Mouse (Mus musculus) hindbrain, embryonic 16.5 days (tissue): ENCODE results near the gene Il18. TPM values are rescaled to one million over a fixed set of nuclear protein-coding genes. Genes with fewer than 3 reads are reported as not detected.
A peak's percentile ranks its signal among the peaks of the same experiment; 100 is the strongest.

Source experiments
- ATAC-seq: fragments of 200-750 bp; cut with Nextera tagmentation; 2 replicates; pipeline ENCODE4 v1.8.0; 2017; ENCODE audit warnings: moderate TSS enrichment, moderate library complexity
- H3K27ac ChIP-seq: fragments of 300-500 bp; sonication (generic); 2 replicates; pipeline ENCODE4 v1.5.1; 2014; ENCODE audit warnings: low read depth, mild to moderate bottlenecking, control low read depth, low read length, moderate library complexity
- H3K27me3 ChIP-seq: fragments of 300-500 bp; sonication (generic); replicated peaks from 2 replicates; pipeline ENCODE4 v1.6.1; 2014; ENCODE audit warnings: low read length; ENCODE audit not compliant: control insufficient read depth, insufficient read depth
- H3K36me3 ChIP-seq: fragments of 300-500 bp; sonication (generic); 2 replicates; pipeline ENCODE4 v1.6.1; 2014; ENCODE audit warnings: mild to moderate bottlenecking, low read length, moderate library complexity, mixed read lengths; ENCODE audit not compliant: control insufficient read depth, insufficient read depth
- H3K4me1 ChIP-seq: fragments of 300-500 bp; sonication (generic); 2 replicates; pipeline ENCODE4 v1.6.1; 2014; ENCODE audit warnings: low read depth, low read length; ENCODE audit not compliant: control insufficient read depth, insufficient read depth
- H3K4me2 ChIP-seq: fragments of 300-500 bp; sonication (generic); 2 replicates; pipeline ENCODE4 v1.6.1; 2014; ENCODE audit warnings: mild to moderate bottlenecking, low read length, control low read depth, moderate library complexity
- H3K4me3 ChIP-seq: fragments of 300-500 bp; sonication (generic); 2 replicates; pipeline ENCODE4 v1.5.1; 2014; ENCODE audit warnings: mild to moderate bottlenecking, low read length, control low read depth, moderate library complexity
- H3K9ac ChIP-seq: fragments of 300-500 bp; sonication (generic); 2 replicates; pipeline ENCODE4 v1.6.1; 2014; ENCODE audit warnings: low read depth, mild to moderate bottlenecking, control low read depth, low read length, moderate library complexity
- H3K9me3 ChIP-seq: fragments of 300-500 bp; sonication (generic); 2 replicates; pipeline ENCODE4 v1.6.1; 2014; ENCODE audit warnings: mild to moderate bottlenecking, low read length, moderate library complexity; ENCODE audit not compliant: control insufficient read depth
- WGBS: fragments of 180-500 bp; shearing (Covaris S2); extraction: QIAGEN DNeasy Blood & Tissue Kit; methylation state at CpG from one replicate; pipeline ENCODE4 v1.1.7; 2014; 5-methylcytosine and 5-hydroxymethylcytosine counted together
- polyA plus RNA-seq: library from polyadenylated mRNA; unstranded; fragments of >200 nt; fragmentation: Nextera tagmentation; extraction: Ambion mirVana; gene quantifications from 2 replicates; pipeline ENCODE4 v1.2.1, GENCODE M21; 2015

Il18 gene
- polyA plus RNA-seq, 1 experiment from 2014 or later = 21.9 TPM

DNA sequence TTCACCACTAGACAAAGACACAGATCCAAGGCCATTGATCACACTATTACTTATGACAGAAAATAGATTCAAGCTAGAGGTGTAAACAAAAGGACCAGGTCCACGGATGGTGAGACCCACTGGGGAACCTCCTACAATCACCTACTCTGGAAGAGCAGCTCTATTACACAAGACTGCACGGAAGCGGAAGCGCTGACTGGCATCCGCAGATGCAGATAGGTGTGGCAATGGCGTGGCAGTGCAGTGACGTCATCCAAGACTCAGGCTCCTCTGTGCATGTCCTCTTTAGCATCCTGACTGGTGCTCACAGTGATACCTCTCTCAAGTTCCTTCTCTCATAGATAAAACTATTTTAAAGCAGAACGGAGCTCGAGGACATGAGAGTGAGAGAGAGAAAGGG, 38.3 kb downstream of the Il18 start:
- ATAC-seq = no peak
- Histone ChIP-seq H3K27me3 (no peaks in the 10 kb centered on the region), H3K36me3 (peaks cover 16% of the 10 kb centered on the region), H3K4me3 (no peak overlapping the region), H3K27ac (no peak overlapping the region), H3K9me3 (no peaks in the 10 kb centered on the region), H3K4me2 (no peak overlapping the region), H3K4me1 (no peaks in the 10 kb centered on the region), H3K9ac (no peak overlapping the region)
- WGBS = 88% methylated on average over 9 of the region's 9 CpGs

DNA sequence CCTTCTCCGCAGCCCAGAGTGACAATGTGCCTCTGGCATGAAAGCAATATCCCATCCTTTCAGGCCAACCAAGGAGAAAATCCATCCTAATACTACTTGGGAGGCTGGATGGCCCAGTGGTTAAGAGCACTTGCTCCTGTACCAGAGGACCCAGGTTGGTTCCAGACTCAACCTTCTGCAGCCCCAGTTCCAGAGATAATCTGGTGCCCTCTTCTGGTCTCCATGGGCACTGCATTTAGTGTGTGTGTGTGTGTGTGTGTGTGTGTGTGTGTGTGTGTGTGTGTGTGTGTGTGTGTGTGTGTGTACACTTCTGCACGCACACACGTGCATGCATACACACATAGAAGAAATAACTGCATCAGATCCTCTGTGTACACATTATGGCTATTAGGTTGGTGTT, 38.9 kb downstream of the Il18 start:
- 91% methylated on average over 3 of the region's 3 CpGs for WGBS
- H3K4me3 ChIP-seq = no peak overlapping the region
- no peak overlapping the region for H3K4me2 ChIP-seq
- H3K27me3 ChIP-seq = no peaks in the 10 kb centered on the region
- no peak for ATAC-seq
- H3K27ac ChIP-seq = no peak overlapping the region
- H3K36me3 ChIP-seq = peaks cover 21% of the 10 kb centered on the region
- no peak overlapping the region for H3K9ac ChIP-seq
- H3K4me1 ChIP-seq = no peaks in the 10 kb centered on the region
- no peaks in the 10 kb centered on the region for H3K9me3 ChIP-seq

DNA sequence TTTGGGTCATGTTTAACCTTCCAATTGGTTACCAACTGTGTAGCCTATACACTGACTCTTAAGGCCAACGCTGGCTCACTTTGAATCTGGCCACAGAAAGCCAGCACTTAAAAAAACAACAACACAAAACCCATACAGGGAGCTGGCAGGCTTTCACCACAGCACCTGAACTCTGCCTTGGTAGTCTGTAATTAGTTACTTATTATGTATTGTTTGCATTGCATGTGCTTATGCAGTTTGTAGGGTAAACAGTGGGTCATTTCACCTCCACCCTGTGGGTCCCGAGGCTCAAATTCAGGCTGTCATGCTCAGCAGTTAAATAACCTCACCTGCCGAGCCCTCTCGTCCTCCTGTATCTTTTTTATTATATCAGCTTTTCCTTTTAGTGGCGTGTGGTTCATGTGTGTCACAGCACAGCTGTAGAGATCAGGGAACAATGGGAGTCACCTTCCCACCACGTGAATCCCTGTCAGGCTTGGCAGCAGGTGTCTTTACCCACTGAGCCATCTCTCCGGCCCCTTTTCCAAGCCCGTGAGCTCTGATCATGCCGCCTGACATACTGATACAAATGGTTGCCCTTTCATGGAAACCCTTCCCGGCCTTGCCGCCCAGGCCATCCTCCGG, 40.3 kb downstream of the Il18 start:
- H3K4me2 ChIP-seq = no peak overlapping the region

DNA sequence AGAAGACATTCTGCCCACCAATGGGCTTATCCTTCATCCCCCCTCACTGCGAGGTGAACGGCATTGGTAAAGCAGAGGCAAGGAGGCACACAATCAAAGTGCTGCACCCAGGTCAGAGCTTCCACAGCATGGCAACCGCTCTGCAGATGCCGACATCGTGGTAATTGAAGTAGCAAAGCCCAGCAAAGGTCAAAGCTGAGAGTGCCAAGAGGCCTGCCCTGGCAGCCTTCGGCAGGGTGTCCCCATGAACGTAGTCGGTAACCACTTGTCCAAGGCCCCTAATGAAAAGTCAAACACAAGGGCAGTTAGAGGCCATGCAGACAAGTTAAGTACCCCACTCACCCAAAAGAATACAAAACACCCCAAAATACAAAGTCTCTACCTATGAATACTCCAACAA, 42.3 kb downstream of the Il18 start:
- WGBS = 96% methylated on average over 8 of the region's 8 CpGs
- H3K4me1 ChIP-seq = peaks cover 6% of the 10 kb centered on the region
- H3K4me3 ChIP-seq = no peak overlapping the region
- H3K27ac ChIP-seq = no peak overlapping the region
- no peak overlapping the region for H3K4me2 ChIP-seq
- H3K9ac ChIP-seq = no peak overlapping the region
- ATAC-seq = no peak
- H3K9me3 ChIP-seq = no peaks in the 10 kb centered on the region
- H3K36me3 ChIP-seq = peaks cover 27% of the 10 kb centered on the region
- H3K27me3 ChIP-seq = no peaks in the 10 kb centered on the region

More for the DNA sequence above, 40.3 kb downstream of the Il18 start:
- Histone ChIP-seq H3K9ac (no peak overlapping the region), H3K4me3 (no peak overlapping the region), H3K9me3 (no peaks in the 10 kb centered on the region), H3K36me3 (peaks cover 27% of the 10 kb centered on the region), H3K4me1 (no peaks in the 10 kb centered on the region), H3K27me3 (no peaks in the 10 kb centered on the region), H3K27ac (no peak overlapping the region)
- 73% methylated on average over 12 of the region's 12 CpGs for WGBS
- no peak for ATAC-seq

- no peak overlapping the region for H3K9ac ChIP-seq
- H3K36me3 ChIP-seq = peaks cover 28% of the 10 kb centered on the region
- no peak overlapping the region for H3K4me2 ChIP-seq
- WGBS = 88% methylated on average over 6 of the region's 6 CpGs
- ATAC-seq = no peak
- H3K9me3 ChIP-seq = no peaks in the 10 kb centered on the region
- H3K4me3 ChIP-seq = no peak overlapping the region
- no peak overlapping the region for H3K27ac ChIP-seq
- peaks cover 27% of the 10 kb centered on the region for H3K4me1 ChIP-seq
- no peaks in the 10 kb centered on the region for H3K27me3 ChIP-seq
Measured at GRCm38 (mm10) chr9:50601536-50601935, 46.9 kb downstream of the Il18 start.

GRCm38 (mm10) chr9:50602055-50602845, 47.6 kb downstream of the Il18 start:
- H3K9me3 ChIP-seq = no peaks in the 10 kb centered on the region
- peaks cover 27% of the 10 kb centered on the region for H3K4me1 ChIP-seq
- H3K27me3 ChIP-seq = no peaks in the 10 kb centered on the region
- WGBS = 88% methylated on average over 7 of the region's 7 CpGs
- peak overlapping the region; percentile 81 for H3K4me3 ChIP-seq
- no peak for ATAC-seq
- no peak overlapping the region for H3K9ac ChIP-seq
- H3K27ac ChIP-seq = no peak overlapping the region
- peak overlapping the region; percentile 94 for H3K4me2 ChIP-seq
- peaks cover 21% of the 10 kb centered on the region for H3K36me3 ChIP-seq

- peak within 1 kb of the TSS; percentile 94 for H3K4me2 ChIP-seq
- peaks cover 10% of the 10 kb centered on the region for H3K36me3 ChIP-seq
- peaks cover 27% of the 10 kb centered on the region for H3K4me1 ChIP-seq
- H3K9ac ChIP-seq = peak within 1 kb of the TSS; percentile 78
- H3K4me3 ChIP-seq = peak within 1 kb of the TSS; percentile 81
- no peaks in the 10 kb centered on the region for H3K27me3 ChIP-seq
- H3K9me3 ChIP-seq = no peaks in the 10 kb centered on the region
- ATAC-seq = peak; percentile 99
- H3K27ac ChIP-seq = peak within 1 kb of the TSS; percentile 78
- under 1% methylated on average over 48 of the region's 48 CpGs for WGBS
Measured at GRCm38 (mm10) chr9:50603189-50603997, 48.8 kb downstream of the Il18 start, which contains the start of the genes Sdhd and Timm8b. Sdhd (minus strand) TSS chr9:50603812. Timm8b (plus strand) TSS chr9:50603910.

DNA sequence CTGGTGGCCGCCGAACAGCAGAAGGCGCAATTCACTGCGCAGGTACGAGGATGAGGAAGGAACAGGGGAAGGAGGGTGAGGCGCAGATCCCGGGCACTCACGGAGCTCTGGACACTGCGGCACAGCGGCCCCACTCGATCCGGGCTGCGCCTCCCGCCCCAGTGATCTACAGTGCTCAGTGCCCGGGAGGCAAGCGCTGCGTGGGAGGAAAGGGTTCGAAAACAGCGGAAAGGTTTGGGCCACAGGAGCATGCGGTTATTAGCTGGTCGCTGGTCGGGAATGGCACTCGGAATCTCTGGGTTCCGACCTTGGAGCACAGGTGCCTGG, 49.3 kb downstream of the Il18 start:
- WGBS = under 1% methylated on average over 24 of the region's 24 CpGs
- peak overlapping the region; percentile 78 for H3K27ac ChIP-seq
- ATAC-seq = peak; percentile 92
- peak overlapping the region; percentile 94 for H3K4me2 ChIP-seq
- H3K4me1 ChIP-seq = peaks cover 27% of the 10 kb centered on the region
- peaks cover 5% of the 10 kb centered on the region; the same call in 1 of the 2 replicates for H3K36me3 ChIP-seq
- H3K4me3 ChIP-seq = peak overlapping the region; percentile 81
- no peaks in the 10 kb centered on the region for H3K9me3 ChIP-seq
- no peaks in the 10 kb centered on the region for H3K27me3 ChIP-seq
- H3K9ac ChIP-seq = peak overlapping the region; percentile 78

DNA sequence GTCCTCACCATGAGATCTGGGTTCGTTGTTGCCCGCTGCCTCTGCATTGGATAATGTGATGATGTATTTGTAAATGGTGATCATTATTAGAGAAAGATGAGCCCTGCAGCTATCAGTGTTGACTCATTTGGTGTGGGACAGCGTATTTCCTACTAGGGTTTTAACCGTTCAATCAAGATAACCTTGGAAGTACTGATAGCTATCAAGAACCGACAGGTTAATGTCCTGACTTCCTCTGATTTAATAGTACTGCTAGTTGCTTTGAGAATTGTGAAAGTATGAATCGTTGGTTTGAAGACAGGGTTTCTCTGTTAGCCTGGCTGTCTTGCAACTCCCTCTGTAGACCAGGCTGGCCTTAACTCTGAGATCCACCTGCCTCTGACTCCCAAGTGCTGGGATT, 49.7 kb downstream of the Il18 start:
- peak overlapping the region; percentile 81 for H3K4me3 ChIP-seq
- no peak for ATAC-seq
- H3K9me3 ChIP-seq = no peaks in the 10 kb centered on the region
- peak overlapping the region; percentile 94 for H3K4me2 ChIP-seq
- peaks cover 3% of the 10 kb centered on the region; the same call in 1 of the 2 replicates for H3K36me3 ChIP-seq
- H3K9ac ChIP-seq = peak overlapping the region; percentile 78
- WGBS = 2% methylated on average over 6 of the region's 6 CpGs
- H3K4me1 ChIP-seq = peaks cover 27% of the 10 kb centered on the region
- peak overlapping the region; percentile 78 for H3K27ac ChIP-seq
- no peaks in the 10 kb centered on the region for H3K27me3 ChIP-seq
